Mouse (Mus musculus): ENCODE measurements at regions not wholly inside any gene's neighbourhood (a gene's known extent, or its start where the extent isn't known, plus 50 kb on each side); places are given as distances from the start of the nearest gene placed in this dataset.
A peak's percentile ranks its signal among the peaks of the same experiment; 100 is the strongest.

GRCm38 (mm10) chr2:160256251-160256650 lies 77.7 kb downstream of the Gm826 start:
- DNase-seq: peak; percentile 68

GRCm38 (mm10) chr2:160250228-160250627 lies 83.7 kb downstream of the Gm826 start:
- DNase-seq: peak; percentile 81

DNA sequence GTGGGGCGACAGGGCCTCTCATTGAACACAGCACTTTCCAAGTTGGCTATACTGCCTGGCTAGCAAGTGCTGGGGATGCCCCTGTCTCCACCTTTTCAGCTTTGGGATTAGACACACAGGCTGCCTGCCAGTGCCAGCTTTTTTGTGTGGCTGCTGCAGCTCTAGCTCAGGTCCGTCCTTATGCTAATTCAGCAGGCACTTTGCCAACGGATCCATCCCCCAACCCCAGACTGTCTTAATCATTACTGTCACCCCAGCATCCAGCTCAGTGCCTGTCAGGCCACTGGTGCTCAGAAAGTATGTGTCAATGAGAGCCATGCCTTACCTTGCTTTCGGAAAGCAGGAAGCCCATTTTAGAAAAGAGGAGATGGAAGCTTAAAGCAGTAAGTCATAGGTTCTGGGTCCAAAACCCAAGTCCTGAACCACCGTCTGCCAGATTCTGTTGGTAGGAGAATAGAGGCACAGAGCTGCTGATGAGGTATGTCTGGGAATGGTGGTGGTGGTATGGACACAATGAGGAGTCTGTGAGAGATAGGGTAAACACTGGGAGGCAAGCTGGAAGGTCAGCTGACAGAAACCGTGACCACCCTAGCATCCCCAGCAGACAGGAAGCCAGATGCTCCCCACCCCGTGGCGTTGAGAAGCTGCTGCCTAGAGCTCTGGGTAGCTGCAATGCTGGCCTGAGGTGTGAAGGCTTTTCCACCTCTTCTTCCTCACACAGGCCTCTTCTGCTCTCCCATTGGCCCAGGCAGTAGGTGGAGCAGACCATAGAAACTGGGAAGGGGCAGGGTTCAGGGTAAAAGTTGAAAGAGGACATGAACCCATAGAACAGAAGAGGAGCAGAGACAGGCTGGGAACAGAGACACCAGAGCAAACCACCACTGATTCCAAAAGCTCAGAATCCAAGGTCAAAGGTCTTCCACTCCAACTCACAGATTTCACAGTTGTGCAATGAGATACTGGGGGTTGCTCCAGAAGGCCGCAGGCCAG lies 84.6 kb downstream of the Gm826 start:
- peak; percentile 74 for DNase-seq

- no peak for DNase-seq
These were observed 86.7 kb downstream of the Gm826 start for GRCm38 (mm10) chr2:160247286-160247685.

GRCm38 (mm10) chr2:160246356-160246755 lies 87.6 kb downstream of the Gm826 start:
- DNase-seq: no peak

DNA sequence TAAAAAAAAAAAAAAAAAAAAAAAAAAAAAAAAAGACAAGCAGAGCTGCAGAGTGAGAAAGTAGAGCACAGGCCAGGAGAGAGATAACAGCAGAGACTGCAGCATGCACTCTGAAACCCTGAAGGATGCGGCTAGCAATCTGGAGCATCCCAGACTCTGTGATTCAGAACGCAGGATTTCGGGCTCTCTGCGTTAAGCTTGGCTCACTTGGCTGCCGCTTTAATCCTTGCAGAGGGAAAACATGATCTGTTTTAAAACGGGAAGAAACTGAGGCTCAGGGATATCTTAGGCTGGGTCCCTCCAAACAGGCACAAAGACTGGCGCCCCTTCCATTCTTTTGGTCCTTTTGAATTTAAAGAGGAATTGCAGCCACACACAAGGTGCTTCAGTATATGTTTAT lies 89.1 kb downstream of the Gm826 start:
- no peak for DNase-seq

DNA sequence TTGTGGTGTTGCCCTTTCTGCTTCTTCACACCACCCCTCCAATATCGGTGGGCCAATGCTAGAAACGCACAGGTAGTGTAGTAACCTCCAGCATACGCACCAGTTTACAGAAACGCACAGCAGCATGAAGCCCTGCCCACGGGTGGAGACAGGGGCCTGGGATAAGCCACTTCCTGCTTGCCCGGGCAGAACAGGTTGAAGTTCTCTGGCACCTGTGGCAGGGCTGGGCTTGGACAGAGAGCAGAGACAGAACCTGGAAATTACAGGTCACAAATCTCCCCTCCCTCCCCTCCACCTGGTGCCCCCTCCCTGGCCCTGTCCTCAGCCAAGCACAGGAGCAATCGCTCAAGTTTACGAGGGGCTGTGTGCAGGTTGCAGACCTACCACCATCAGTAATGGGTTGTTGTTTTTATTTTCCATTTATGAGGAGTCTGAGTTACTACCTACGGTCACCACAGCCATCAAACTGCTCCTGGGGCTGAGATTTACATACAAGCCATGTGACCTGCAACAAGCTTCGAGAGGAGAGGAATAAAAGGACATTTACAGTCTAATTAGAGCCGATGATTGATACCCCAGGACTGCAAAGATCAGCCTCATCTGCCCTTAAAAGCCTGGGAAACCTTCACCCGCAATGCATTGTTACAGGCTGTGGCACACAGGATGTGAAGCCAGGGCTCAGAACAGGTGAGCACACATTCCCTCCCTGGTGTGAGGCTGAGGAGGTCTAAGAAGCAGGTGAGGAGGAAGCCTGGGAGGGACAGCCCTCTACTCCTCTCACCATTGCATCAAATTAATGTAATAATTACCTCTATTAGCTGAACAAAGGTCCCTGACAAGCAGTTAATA lies 93.2 kb downstream of the Gm826 start:
- peak; percentile 78 for DNase-seq

DNA sequence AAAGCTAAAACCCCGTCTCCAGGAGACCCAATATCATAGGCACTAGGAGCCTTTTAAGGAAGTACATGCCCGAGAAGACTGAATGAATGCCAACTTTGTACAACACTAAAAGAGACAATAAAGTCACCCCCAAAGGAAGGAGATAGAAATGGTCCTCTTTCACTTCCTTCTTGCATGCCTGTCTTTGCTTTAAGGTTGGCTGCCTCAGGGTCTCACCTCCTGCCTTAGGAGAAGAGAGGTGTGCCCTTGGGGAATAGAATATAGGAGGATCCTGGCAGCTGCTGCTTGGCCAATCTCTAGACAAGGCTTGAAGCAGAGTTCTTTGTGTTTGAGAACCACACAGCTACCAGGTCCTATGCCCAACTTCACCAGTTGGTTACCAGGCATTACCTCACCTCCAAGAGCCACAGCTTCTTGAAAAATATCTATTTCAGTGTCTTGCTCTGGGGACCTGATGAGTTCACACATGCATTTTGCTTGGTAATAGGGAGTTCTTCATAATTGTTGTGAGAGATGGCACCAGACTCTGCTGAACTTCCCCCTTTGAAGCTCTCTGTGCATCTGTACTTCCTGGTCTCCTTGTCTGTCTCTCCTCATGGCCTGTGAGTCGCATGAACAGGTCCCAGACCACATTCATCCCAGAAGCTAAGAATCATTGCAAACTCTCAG lies 96.4 kb downstream of the Gm826 start:
- peak; percentile 91 for DNase-seq

DNA sequence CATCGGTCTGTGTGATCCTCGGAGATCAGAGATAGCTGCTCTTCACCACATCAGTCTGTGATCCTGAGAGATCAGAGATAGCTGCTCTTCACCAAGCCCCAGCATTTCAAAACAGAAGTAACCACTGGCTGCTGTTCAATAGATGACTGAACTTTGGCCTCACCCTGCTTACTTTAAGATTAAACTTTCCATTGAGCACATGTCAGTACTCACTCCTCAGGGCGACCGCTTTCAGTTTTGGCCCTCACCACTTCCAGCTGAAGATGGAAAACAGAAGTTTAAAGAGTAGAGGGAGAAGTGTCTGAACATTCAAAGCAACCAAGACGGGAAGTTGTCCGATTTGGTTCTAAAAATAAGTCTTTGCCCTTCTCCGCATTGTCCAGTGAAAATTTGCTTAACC lies 97.2 kb downstream of the Gm826 start:
- peak; percentile 96 for DNase-seq

DNA sequence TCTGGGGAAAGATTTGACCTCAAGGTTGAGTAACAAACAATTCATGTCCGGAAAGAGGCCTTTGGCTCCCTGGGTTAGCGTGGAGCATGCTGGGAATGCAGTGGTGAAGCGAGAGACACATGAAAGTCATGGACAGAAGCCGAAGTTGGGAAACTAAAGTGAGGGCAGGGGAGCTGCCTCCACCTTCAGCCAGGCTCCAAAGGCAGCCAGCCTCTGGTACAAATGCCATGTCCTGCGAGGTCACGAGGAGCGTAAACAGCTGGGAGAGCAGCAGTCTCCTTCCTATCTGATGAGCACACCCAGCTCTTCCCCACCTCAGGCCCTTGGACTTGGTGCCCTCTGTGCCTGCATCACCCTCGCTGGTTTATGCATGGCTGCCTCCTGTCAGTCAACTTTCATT lies 103.2 kb downstream of the Gm826 start:
- DNase-seq: no peak

DNA sequence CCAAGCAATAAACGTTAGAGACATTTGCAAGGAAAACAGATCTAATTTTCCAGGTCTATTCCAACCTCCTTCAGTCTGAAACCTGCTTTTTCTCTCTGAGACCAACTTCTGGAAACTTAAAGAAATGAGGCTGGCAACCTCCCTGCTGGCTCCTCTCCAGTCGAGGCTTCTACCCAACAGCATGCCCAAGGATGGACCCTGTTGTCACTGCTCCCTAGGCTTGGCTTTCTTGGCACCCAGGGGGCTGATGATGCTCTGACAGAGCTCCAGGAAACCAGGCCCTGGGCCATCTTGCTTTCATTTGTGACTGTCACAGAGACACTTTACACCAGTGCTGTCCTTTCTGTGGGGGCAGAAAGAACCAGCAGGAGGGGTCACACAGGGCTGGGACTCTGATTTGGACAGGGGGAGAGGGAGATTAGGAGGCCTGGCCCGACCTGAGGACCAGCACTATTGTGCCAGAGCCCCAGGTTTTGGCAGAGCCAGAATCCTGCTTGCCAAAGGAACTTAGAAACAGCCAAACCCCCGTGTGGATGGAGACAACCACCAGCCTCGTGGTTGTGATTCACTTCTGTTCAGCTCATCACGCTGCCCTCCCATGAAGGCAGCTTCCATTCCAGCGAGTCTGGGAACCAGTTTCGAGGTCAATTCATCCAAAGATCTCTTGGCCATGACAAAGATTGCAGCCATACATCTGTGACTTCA lies 105.5 kb downstream of the Gm826 start:
- DNase-seq: no peak

GRCm38 (mm10) chr2:160225450-160225849 lies 108.5 kb downstream of the Gm826 start:
- peak; percentile 97 for DNase-seq

GRCm38 (mm10) chr2:160223366-160223765 lies 110.6 kb downstream of the Gm826 start:
- DNase-seq: no peak

GRCm38 (mm10) chr2:160221772-160222171 lies 112.2 kb downstream of the Gm826 start:
- DNase-seq: no peak

- DNase-seq: peak; percentile 92
These were observed 113.4 kb downstream of the Gm826 start for GRCm38 (mm10) chr2:160220562-160221021.

- DNase-seq: peak; percentile 96
These were observed 119.7 kb downstream of the Gm826 start for GRCm38 (mm10) chr2:160214032-160214812.

DNA sequence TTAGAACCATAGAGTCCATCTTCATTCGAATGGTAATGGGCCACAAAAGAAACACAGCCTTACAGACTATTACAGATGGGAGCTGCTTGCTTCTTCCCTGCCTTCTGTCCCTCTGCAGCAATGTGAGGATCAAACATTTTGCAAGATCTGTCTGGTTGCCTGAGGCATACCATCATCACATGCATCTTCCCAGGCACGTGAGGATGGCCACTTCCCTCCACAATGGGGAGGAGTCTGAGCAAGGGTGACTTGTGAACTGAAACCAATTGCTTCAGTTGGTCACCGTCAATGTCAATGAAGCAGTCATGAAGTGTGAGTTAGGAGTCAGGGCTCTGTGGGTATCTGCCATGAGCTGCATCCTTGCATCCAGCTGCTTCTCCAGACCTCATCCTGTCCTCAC lies 123.5 kb downstream of the Gm826 start:
- DNase-seq: peak; percentile 91

GRCm38 (mm10) chr2:160209589-160210264 lies 124.2 kb downstream of the Gm826 start:
- DNase-seq: peak; percentile 79

GRCm38 (mm10) chr2:160208295-160208694 lies 125.7 kb downstream of the Gm826 start:
- DNase-seq: peak; percentile 85

GRCm38 (mm10) chr2:160207226-160207625 lies 126.7 kb downstream of the Gm826 start:
- peak; percentile 74 for DNase-seq

DNA sequence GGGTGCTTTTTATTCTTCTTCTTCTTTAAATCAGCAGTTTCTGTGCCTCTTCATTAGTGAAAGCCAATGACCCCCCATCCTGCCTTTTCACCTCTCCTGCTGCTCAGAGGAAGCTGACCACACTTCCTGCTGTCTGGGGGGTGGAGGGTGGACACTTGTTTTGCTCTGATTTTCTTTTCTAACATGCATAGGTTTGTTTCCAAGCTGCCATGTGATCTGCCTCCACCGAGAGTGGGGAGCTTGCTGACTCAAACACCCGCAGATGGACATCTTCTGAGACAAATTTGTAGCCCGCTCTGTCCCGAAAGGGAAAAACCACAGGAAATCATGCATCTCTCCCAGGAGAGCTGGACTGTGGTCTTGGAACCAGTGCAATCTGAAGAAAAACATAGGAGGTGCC lies 141.3 kb downstream of the Gm826 start:
- peak; percentile 89 for DNase-seq

Measured in heart, adult 11 months (tissue).